Mouse (Mus musculus) hindbrain, embryonic 13.5 days (tissue): ENCODE measurements at regions not wholly inside any gene's neighbourhood (a gene's known extent, or its start where the extent isn't known, plus 50 kb on each side); places are given as distances from the start of the nearest gene placed in this dataset.

ENCODE experiments used
- ATAC-seq: fragments of 200-750 bp; cut with Nextera tagmentation; 2 replicates; pipeline ENCODE4 v1.8.0; 2017; ENCODE audit warnings: moderate TSS enrichment; ENCODE audit not compliant: low FRiP score
- H3K27ac ChIP-seq: fragments of 300-500 bp; sonication (generic); 2 replicates; pipeline ENCODE4 v1.5.1; 2015; ENCODE audit warnings: inconsistent platforms, mild to moderate bottlenecking, moderate library complexity
- H3K27me3 ChIP-seq: fragments of 300-500 bp; sonication (generic); 2 replicates; pipeline ENCODE4 v1.6.1; 2015; ENCODE audit warnings: mild to moderate bottlenecking, inconsistent platforms
- H3K36me3 ChIP-seq: fragments of 300-500 bp; sonication (generic); 2 replicates; pipeline ENCODE4 v1.6.1; 2015; ENCODE audit warnings: mild to moderate bottlenecking, inconsistent platforms
- H3K4me1 ChIP-seq: fragments of 300-500 bp; sonication (generic); replicated peaks from 2 replicates; pipeline ENCODE4 v1.6.1; 2015; ENCODE audit warnings: inconsistent platforms
- H3K4me2 ChIP-seq: fragments of 300-500 bp; sonication (generic); 2 replicates; pipeline ENCODE4 v1.6.1; 2015; ENCODE audit warnings: inconsistent platforms, mild to moderate bottlenecking, moderate library complexity
- H3K4me3 ChIP-seq: fragments of 300-500 bp; sonication (generic); 2 replicates; pipeline ENCODE4 v1.5.1; 2015; ENCODE audit warnings: mild to moderate bottlenecking, inconsistent platforms
- H3K9ac ChIP-seq: fragments of 300-500 bp; sonication (generic); 2 replicates; pipeline ENCODE4 v1.6.1; 2015; ENCODE audit warnings: mild to moderate bottlenecking, inconsistent platforms
- H3K9me3 ChIP-seq: fragments of 300-500 bp; sonication (generic); 2 replicates; pipeline ENCODE4 v1.6.1; 2016; ENCODE audit warnings: inconsistent platforms
- WGBS: fragments of 180-500 bp; shearing (Covaris S2); methylation state at CpG from one replicate; pipeline ENCODE4 v1.1.7; 2015; 5-methylcytosine and 5-hydroxymethylcytosine counted together

GRCm38 (mm10) chr8:92302694-92303093 is 54.7 kb upstream of the Irx5 start:
- Histone ChIP-seq H3K9me3 (peaks cover 12% of the 10 kb centered on the region; the same call in 1 of the 2 replicates), H3K36me3 (no peaks in the 10 kb centered on the region; the same call in 1 of the 2 replicates), H3K4me2 (no peak overlapping the region), H3K27ac (no peak overlapping the region), H3K9ac (no peak overlapping the region), H3K27me3 (no peaks in the 10 kb centered on the region), H3K4me3 (no peak overlapping the region), H3K4me1 (no peaks in the 10 kb centered on the region)
- ATAC-seq: no peak
- 84% methylated on average over 7 of the region's 7 CpGs for WGBS

DNA sequence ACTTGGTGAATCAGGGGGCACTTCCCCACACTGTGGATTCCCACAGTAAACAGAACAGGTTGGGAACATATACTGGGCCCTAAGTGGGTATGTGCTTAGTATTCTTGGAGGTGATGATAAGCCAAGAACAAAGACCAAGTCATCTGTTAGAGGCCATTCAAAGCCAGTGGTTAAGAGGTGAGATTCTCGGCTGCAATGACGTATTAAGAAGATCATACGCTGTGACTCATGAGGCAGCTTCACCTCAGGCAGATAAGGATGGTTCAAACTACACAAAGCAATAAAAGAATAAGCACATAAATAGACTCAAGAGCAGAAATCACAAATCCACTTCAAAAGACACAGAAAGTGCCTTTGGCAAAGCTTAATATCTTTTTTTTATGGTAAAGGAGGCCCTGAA is 56.4 kb upstream of the Irx5 start:
- peaks cover 12% of the 10 kb centered on the region; the same call in 1 of the 2 replicates for H3K9me3 ChIP-seq

GRCm38 (mm10) chr8:92286841-92287811 is 70.3 kb upstream of the Irx5 start:
- no peaks in the 10 kb centered on the region for H3K4me1 ChIP-seq
- no peaks in the 10 kb centered on the region for H3K36me3 ChIP-seq
- H3K9ac ChIP-seq: no peak overlapping the region
- no peak overlapping the region for H3K27ac ChIP-seq
- no peaks in the 10 kb centered on the region for H3K27me3 ChIP-seq
- H3K9me3 ChIP-seq: no peaks in the 10 kb centered on the region
- H3K4me2 ChIP-seq: no peak overlapping the region
- no peak for ATAC-seq
- H3K4me3 ChIP-seq: no peak overlapping the region
- WGBS: 76% methylated on average over 26 of the region's 26 CpGs

More for the DNA sequence above, 56.4 kb upstream of the Irx5 start:
- no peak overlapping the region for H3K27ac ChIP-seq
- H3K4me1 ChIP-seq: no peaks in the 10 kb centered on the region
- no peak overlapping the region for H3K4me3 ChIP-seq
- no peaks in the 10 kb centered on the region for H3K27me3 ChIP-seq
- ATAC-seq: no peak
- H3K4me2 ChIP-seq: no peak overlapping the region
- no peaks in the 10 kb centered on the region; the same call in 1 of the 2 replicates for H3K36me3 ChIP-seq
- H3K9ac ChIP-seq: no peak overlapping the region
- WGBS: 95% methylated on average over 3 of the region's 3 CpGs

- 86% methylated on average over 5 of the region's 5 CpGs for WGBS
- no peak overlapping the region for H3K4me2 ChIP-seq
- H3K9ac ChIP-seq: no peak overlapping the region
- no peaks in the 10 kb centered on the region for H3K9me3 ChIP-seq
- no peaks in the 10 kb centered on the region for H3K4me1 ChIP-seq
- no peak for ATAC-seq
- H3K4me3 ChIP-seq: no peak overlapping the region
- no peak overlapping the region for H3K27ac ChIP-seq
- H3K27me3 ChIP-seq: no peaks in the 10 kb centered on the region
- no peaks in the 10 kb centered on the region for H3K36me3 ChIP-seq
Observed at GRCm38 (mm10) chr8:92275755-92276154, 81.7 kb upstream of the Irx5 start.

DNA sequence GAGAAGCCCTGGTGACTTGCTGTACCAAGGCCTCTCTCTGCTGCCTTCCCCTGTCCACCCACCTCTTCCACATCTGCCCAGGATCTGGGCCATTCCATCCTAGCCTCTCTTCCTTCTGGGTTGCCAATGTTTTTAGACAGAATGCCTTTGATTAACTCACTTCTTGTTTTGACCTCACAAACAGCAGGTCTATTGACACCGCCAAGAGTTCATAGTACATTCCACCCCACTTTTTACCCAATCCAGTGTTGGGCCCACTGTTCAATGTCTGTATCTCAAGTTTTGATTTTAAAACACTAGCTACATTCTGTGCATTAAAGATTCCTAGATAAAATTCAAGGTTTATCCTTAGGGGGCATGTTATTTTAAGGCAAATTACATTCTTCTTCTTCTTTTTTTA is 84.7 kb upstream of the Irx5 start:
- ATAC-seq: no peak
- H3K9me3 ChIP-seq: peaks cover 9% of the 10 kb centered on the region
- H3K36me3 ChIP-seq: no peaks in the 10 kb centered on the region
- no peaks in the 10 kb centered on the region for H3K4me1 ChIP-seq
- H3K9ac ChIP-seq: no peak overlapping the region
- H3K4me2 ChIP-seq: no peak overlapping the region
- 93% methylated on average over 1 of the region's 1 CpGs for WGBS
- H3K27ac ChIP-seq: no peak overlapping the region
- no peak overlapping the region for H3K4me3 ChIP-seq
- no peaks in the 10 kb centered on the region for H3K27me3 ChIP-seq

GRCm38 (mm10) chr8:92272073-92272472 is 85.4 kb upstream of the Irx5 start:
- Histone ChIP-seq H3K4me2 (no peak overlapping the region), H3K27me3 (no peaks in the 10 kb centered on the region), H3K9me3 (peaks cover 9% of the 10 kb centered on the region), H3K36me3 (no peaks in the 10 kb centered on the region), H3K4me3 (no peak overlapping the region), H3K27ac (no peak overlapping the region), H3K9ac (no peak overlapping the region), H3K4me1 (no peaks in the 10 kb centered on the region)
- no peak for ATAC-seq
- WGBS: 78% methylated on average over 5 of the region's 5 CpGs

DNA sequence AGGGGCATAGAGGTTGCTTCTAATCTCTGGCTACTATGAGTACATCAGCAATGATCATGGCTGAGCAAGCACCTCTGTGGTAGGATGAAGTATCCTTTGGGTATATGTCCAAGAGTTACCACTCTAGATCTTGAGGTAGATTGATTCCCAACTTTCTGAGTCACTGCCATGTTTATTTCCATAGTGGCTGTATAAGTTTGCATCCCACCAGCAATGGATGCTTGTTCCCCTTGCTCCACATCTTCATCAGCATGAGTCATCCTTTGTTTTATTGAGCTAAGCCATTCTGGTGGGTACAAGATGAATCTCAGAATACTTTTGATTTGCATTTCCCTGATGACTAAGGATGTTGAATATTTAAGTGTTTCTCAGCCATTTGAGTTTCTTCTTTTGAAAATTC is 86.8 kb upstream of the Irx5 start:
- H3K9ac ChIP-seq: no peak overlapping the region
- no peak for ATAC-seq
- H3K4me3 ChIP-seq: no peak overlapping the region

GRCm38 (mm10) chr8:92267415-92267814 is 90.0 kb upstream of the Irx5 start:
- 72% methylated on average over 6 of the region's 6 CpGs for WGBS
- peaks cover 6% of the 10 kb centered on the region for H3K27me3 ChIP-seq
- H3K9ac ChIP-seq: no peak overlapping the region
- no peak for ATAC-seq
- no peak overlapping the region for H3K4me3 ChIP-seq
- no peak overlapping the region for H3K4me2 ChIP-seq
- no peaks in the 10 kb centered on the region for H3K36me3 ChIP-seq
- peaks cover 9% of the 10 kb centered on the region; the same call in 1 of the 2 replicates for H3K4me1 ChIP-seq
- H3K27ac ChIP-seq: no peak overlapping the region
- peaks cover 9% of the 10 kb centered on the region for H3K9me3 ChIP-seq

More for the DNA sequence above, 86.8 kb upstream of the Irx5 start:
- H3K4me2 ChIP-seq: no peak overlapping the region
- no peaks in the 10 kb centered on the region for H3K36me3 ChIP-seq
- H3K27ac ChIP-seq: no peak overlapping the region
- H3K4me1 ChIP-seq: peaks cover 8% of the 10 kb centered on the region; the same call in 1 of the 2 replicates
- H3K9me3 ChIP-seq: peaks cover 9% of the 10 kb centered on the region
- no peaks in the 10 kb centered on the region for H3K27me3 ChIP-seq

DNA sequence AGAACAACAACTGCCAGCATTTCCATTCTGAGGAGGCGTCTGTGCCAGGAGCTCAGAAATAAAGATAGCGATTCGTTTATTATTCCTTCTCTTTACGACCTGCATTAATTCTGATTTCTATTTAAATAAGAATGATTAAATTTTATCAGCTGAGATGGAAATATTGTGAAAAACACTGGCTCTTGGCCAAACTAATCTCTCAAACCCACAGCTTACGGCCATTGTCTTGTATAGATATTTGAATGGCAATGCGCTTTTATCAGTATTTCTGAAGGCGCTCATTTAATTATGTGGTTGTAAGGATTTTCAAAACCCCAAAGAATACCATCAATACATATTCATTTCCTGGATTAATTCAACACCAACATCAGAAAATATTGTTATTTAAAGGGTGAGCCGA is 97.4 kb upstream of the Irx5 start:
- Histone ChIP-seq H3K4me2 (no peak overlapping the region), H3K27ac (no peak overlapping the region), H3K4me1 (0 out of 2 replicates have a peak, but pooled peaks cover 3% of the 10 kb centered on the region), H3K9ac (no peak overlapping the region), H3K36me3 (no peaks in the 10 kb centered on the region), H3K9me3 (no peaks in the 10 kb centered on the region), H3K27me3 (peaks cover 6% of the 10 kb centered on the region), H3K4me3 (no peak overlapping the region)
- no peak for ATAC-seq
- WGBS: 78% methylated on average over 8 of the region's 8 CpGs

DNA sequence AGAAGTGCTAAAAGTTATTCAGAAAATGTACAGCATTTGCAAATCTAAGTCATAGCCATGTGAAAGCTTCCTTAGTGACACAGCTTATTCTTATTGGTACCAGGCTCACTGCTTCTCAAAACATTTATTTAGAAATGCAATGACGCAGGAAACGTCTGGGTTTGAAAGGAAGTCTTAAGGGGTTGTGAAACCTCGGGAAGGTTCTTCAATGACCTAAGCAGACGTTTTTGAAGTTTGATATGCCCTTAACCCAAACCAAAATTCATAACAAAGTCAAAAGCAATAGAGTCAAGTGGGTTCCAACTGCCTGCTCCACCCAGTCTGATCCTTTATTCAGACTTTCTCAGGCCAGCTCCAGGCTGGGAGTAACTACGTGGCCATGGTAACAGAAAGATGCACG is 99.2 kb upstream of the Irx5 start:
- no peak for ATAC-seq
- 76% methylated on average over 6 of the region's 6 CpGs for WGBS
- Histone ChIP-seq H3K27ac (no peak overlapping the region), H3K4me1 (peaks cover 3% of the 10 kb centered on the region; the same call in 1 of the 2 replicates), H3K27me3 (no peaks in the 10 kb centered on the region), H3K4me2 (no peak overlapping the region), H3K9ac (no peak overlapping the region), H3K9me3 (no peaks in the 10 kb centered on the region), H3K36me3 (no peaks in the 10 kb centered on the region), H3K4me3 (no peak overlapping the region)

DNA sequence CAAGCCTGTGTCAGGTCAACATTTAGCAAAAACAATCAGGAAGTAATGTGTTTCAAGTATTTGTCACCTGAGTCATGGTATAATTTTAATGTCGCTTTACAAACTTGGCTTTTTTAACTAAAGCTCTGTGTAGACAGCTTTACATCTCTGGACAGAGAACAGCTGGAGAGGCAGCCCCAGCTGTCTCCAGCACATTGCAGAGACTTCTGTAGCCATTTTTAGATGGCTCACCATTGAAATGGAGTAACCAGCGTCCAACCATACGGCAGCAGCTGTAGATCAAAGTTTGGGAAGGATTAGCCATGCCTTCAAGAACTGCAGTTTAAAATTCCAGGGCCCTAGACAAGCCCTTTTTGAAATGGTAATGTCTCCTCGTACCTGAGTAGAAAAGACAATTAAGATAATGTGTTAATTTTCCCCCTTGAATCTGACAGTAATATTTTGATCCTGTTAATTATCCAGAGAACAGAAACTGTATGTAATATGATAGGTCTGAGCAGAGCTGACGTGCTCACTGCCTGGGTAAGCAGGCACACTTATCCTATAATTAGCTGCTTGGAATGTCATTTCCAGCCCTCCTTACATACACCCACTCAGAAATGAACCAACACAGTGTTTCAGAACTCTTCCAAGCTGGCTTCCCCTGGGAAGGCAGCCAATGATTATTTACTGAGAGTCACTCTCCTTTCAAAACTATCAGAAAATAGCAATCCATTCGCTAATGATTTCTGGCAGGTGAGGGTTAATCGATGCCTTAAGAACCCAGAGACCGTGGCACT is 104.6 kb upstream of the Irx5 start:
- Histone ChIP-seq H3K9me3 (no peaks in the 10 kb centered on the region), H3K27me3 (no peaks in the 10 kb centered on the region), H3K4me2 (no peak overlapping the region), H3K9ac (no peak overlapping the region), H3K4me1 (no peaks in the 10 kb centered on the region; the same call in 1 of the 2 replicates), H3K36me3 (no peaks in the 10 kb centered on the region), H3K27ac (no peak overlapping the region), H3K4me3 (no peak overlapping the region)
- no peak for ATAC-seq
- 70% methylated on average over 8 of the region's 8 CpGs for WGBS

- no peaks in the 10 kb centered on the region for H3K4me1 ChIP-seq
- H3K27ac ChIP-seq: no peak overlapping the region
- no peak overlapping the region for H3K9ac ChIP-seq
- no peaks in the 10 kb centered on the region for H3K36me3 ChIP-seq
- ATAC-seq: no peak
- 79% methylated on average over 4 of the region's 4 CpGs for WGBS
- H3K9me3 ChIP-seq: no peaks in the 10 kb centered on the region
- no peaks in the 10 kb centered on the region for H3K27me3 ChIP-seq
- no peak overlapping the region for H3K4me3 ChIP-seq
- no peak overlapping the region for H3K4me2 ChIP-seq
Observed at GRCm38 (mm10) chr8:92246301-92246700, 111.1 kb upstream of the Irx5 start.
